Mouse (Mus musculus): ENCODE measurements around the gene Atrx. TPM values are rescaled to one million over a fixed set of nuclear protein-coding genes. Genes with fewer than 3 reads are reported as not detected.

The Atrx gene
- polyA plus RNA-seq, 1 experiment from 2014 or later = 174 TPM

GRCm38 (mm10) chrX:105767177-105767764 is 161.9 kb downstream of the Atrx start:
- peaks cover 39% of the 10 kb centered on the region for H3K27me3 ChIP-seq
- H3K36me3 ChIP-seq = no peaks in the 10 kb centered on the region
- peak; percentile 41; the same call in 1 of the 2 replicates for ATAC-seq (ENCODE audit: insufficient number of reproducible peaks, low FRiP score, low TSS enrichment, low read depth)
- 28% methylated on average over 9 of the region's 9 CpGs for WGBS
- H3K4me2 ChIP-seq (replicated peaks) = no peak overlapping the region
- peaks cover 11% of the 10 kb centered on the region for H3K4me1 ChIP-seq
- no peaks in the 10 kb centered on the region for H3K9me3 ChIP-seq (replicated peaks)
- no peak overlapping the region for H3K4me3 ChIP-seq (replicated peaks)
- no peak overlapping the region for H3K27ac ChIP-seq (replicated peaks)
- H3K9ac ChIP-seq = no peak overlapping the region

- no peaks in the 10 kb centered on the region for H3K36me3 ChIP-seq
- peaks cover 11% of the 10 kb centered on the region for H3K4me1 ChIP-seq
- no peaks in the 10 kb centered on the region for H3K9me3 ChIP-seq (replicated peaks)
- peaks cover 40% of the 10 kb centered on the region for H3K27me3 ChIP-seq
- no peak overlapping the region for H3K4me3 ChIP-seq (replicated peaks)
- WGBS = 28% methylated on average over 6 of the region's 6 CpGs
- no peak overlapping the region for H3K27ac ChIP-seq (replicated peaks)
- ATAC-seq (ENCODE audit: insufficient number of reproducible peaks, low FRiP score, low TSS enrichment, low read depth) = 0 out of 2 replicates have a peak, but pooled peaks have one; percentile 23
- H3K9ac ChIP-seq = no peak overlapping the region
- H3K4me2 ChIP-seq (replicated peaks) = no peak overlapping the region
Measured at GRCm38 (mm10) chrX:105766013-105766412, 163.2 kb downstream of the Atrx start.

GRCm38 (mm10) chrX:105765005-105765706 is 164.0 kb downstream of the Atrx start:
- H3K4me1 ChIP-seq = peaks cover 11% of the 10 kb centered on the region
- 17% methylated on average over 36 of the region's 36 CpGs for WGBS
- no peak; the same call in 1 of the 2 replicates for ATAC-seq (ENCODE audit: insufficient number of reproducible peaks, low FRiP score, low TSS enrichment, low read depth)
- H3K27ac ChIP-seq (replicated peaks) = no peak overlapping the region
- H3K4me2 ChIP-seq (replicated peaks) = peak overlapping the region; percentile 61
- H3K9me3 ChIP-seq (replicated peaks) = no peaks in the 10 kb centered on the region
- peak overlapping the region; percentile 12; the same call in 1 of the 2 replicates for H3K9ac ChIP-seq
- peak overlapping the region; percentile 45 for H3K4me3 ChIP-seq (replicated peaks)
- H3K27me3 ChIP-seq = peaks cover 40% of the 10 kb centered on the region
- H3K36me3 ChIP-seq = no peaks in the 10 kb centered on the region

- H3K4me1 ChIP-seq = peaks cover 11% of the 10 kb centered on the region
- no peak for ATAC-seq (ENCODE audit: insufficient number of reproducible peaks, low FRiP score, low TSS enrichment, low read depth)
- peak within 1 kb of the TSS; percentile 45 for H3K4me3 ChIP-seq (replicated peaks)
- peak within 1 kb of the TSS; percentile 12; the same call in 1 of the 2 replicates for H3K9ac ChIP-seq
- peak within 1 kb of the TSS; percentile 61 for H3K4me2 ChIP-seq (replicated peaks)
- H3K9me3 ChIP-seq (replicated peaks) = no peaks in the 10 kb centered on the region
- no peaks in the 10 kb centered on the region for H3K36me3 ChIP-seq
- WGBS = 15% methylated on average over 57 of the region's 86 CpGs
- peaks cover 40% of the 10 kb centered on the region for H3K27me3 ChIP-seq
- no peak within 1 kb of the TSS for H3K27ac ChIP-seq (replicated peaks)
Measured at GRCm38 (mm10) chrX:105764162-105765004, 164.8 kb downstream of the Atrx start, which contains the start of gene Fgf16. Gene Fgf16, plus strand, starts transcription at chrX:105764279.

GRCm38 (mm10) chrX:105763612-105764011 is 165.6 kb downstream of the Atrx start:
- H3K4me2 ChIP-seq (replicated peaks) = peak overlapping the region; percentile 61
- no peaks in the 10 kb centered on the region for H3K9me3 ChIP-seq (replicated peaks)
- peaks cover 40% of the 10 kb centered on the region for H3K27me3 ChIP-seq
- peak overlapping the region; percentile 45 for H3K4me3 ChIP-seq (replicated peaks)
- 12% methylated on average over 20 of the region's 20 CpGs for WGBS
- H3K36me3 ChIP-seq = no peaks in the 10 kb centered on the region
- H3K27ac ChIP-seq (replicated peaks) = no peak overlapping the region
- no peak; the same call in 1 of the 2 replicates for ATAC-seq (ENCODE audit: insufficient number of reproducible peaks, low FRiP score, low TSS enrichment, low read depth)
- no peak overlapping the region for H3K9ac ChIP-seq
- H3K4me1 ChIP-seq = peaks cover 11% of the 10 kb centered on the region

- peak overlapping the region; percentile 45 for H3K4me3 ChIP-seq (replicated peaks)
- peak; percentile 27; the same call in 1 of the 2 replicates for ATAC-seq (ENCODE audit: insufficient number of reproducible peaks, low FRiP score, low TSS enrichment, low read depth)
- no peaks in the 10 kb centered on the region for H3K9me3 ChIP-seq (replicated peaks)
- no peak overlapping the region for H3K9ac ChIP-seq
- no peaks in the 10 kb centered on the region for H3K36me3 ChIP-seq
- H3K4me2 ChIP-seq (replicated peaks) = peak overlapping the region; percentile 61
- no peak overlapping the region for H3K27ac ChIP-seq (replicated peaks)
- 18% methylated on average over 23 of the region's 23 CpGs for WGBS
- peaks cover 40% of the 10 kb centered on the region for H3K27me3 ChIP-seq
- peaks cover 11% of the 10 kb centered on the region for H3K4me1 ChIP-seq
Measured at GRCm38 (mm10) chrX:105762847-105763527, 166.2 kb downstream of the Atrx start.

Other genes starting within 250 kb of the Atrx start
- gene Fgf16, start 165.1 kb downstream of the Atrx start, polyA plus RNA-seq (2015; fragmentation: Nextera tagmentation; extraction: Ambion mirVana) = 1.2 and 1.4 TPM in 2 replicates
- 56.8 and 57.0 TPM in 2 replicates for gene Magt1, start 82.5 kb upstream of the Atrx start, polyA plus RNA-seq (2015; fragmentation: Nextera tagmentation; extraction: Ambion mirVana)
- 330 and 354 TPM in 2 replicates for gene Cox7b, start 86.3 kb upstream of the Atrx start, polyA plus RNA-seq (2015; fragmentation: Nextera tagmentation; extraction: Ambion mirVana)
- 20.4 and 21.2 TPM in 2 replicates for gene Atp7a, start 97.9 kb upstream of the Atrx start, polyA plus RNA-seq (2015; fragmentation: Nextera tagmentation; extraction: Ambion mirVana)
- gene Tlr13, start 213.8 kb upstream of the Atrx start, polyA plus RNA-seq (2015; fragmentation: Nextera tagmentation; extraction: Ambion mirVana) = 1.00 and 1.3 TPM in 2 replicates